Mouse (Mus musculus) heart, adult 9 months (tissue): Measurements from ENCODE around the gene Olfr1333.

Experiments
- DNase-seq, 2 experiments: peaks; one replicate each; pipeline ENCODE4 v3.0.0; 2022; ENCODE audit warnings: low spot score in 2 of 2

The Olfr1333 gene

GRCm38 (mm10) chr4:118836179-118836578 lies at the start of gene Olfr1333:
Gene Olfr1333, minus strand, starts transcription at chr4:118836279.
- no peak for DNase-seq

- DNase-seq = peak in 1 of 2 experiments; percentile 2
Measured at GRCm38 (mm10) chr4:118867566-118867965, 31.5 kb upstream of the Olfr1333 start.

GRCm38 (mm10) chr4:118864349-118864748 lies 28.3 kb upstream of the Olfr1333 start, which contains the start of gene Olfr1331:
Gene Olfr1331, plus strand, starts transcription at chr4:118864649.
- no peak for DNase-seq

DNA sequence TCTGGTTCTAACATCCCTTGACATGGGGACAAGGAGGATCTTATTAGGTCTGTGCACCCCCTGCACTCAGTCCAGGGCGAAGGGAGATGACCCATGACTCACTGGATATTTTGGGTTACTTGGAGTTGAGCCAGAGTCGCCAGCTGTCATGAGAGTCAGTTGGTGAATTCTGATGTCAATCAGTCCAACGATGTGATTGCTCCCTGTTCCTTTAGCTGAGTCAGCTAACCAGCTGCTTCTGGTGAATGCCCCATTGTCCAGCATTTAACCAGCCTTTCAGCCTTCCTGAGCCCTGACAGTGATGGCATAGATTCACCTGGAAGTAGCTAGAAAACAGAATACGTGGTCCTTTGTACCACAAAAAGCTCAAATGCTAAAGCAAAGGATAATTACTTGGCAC lies 26.6 kb upstream of the Olfr1333 start:
- peak in 1 of 2 experiments; percentile 13 for DNase-seq

DNA sequence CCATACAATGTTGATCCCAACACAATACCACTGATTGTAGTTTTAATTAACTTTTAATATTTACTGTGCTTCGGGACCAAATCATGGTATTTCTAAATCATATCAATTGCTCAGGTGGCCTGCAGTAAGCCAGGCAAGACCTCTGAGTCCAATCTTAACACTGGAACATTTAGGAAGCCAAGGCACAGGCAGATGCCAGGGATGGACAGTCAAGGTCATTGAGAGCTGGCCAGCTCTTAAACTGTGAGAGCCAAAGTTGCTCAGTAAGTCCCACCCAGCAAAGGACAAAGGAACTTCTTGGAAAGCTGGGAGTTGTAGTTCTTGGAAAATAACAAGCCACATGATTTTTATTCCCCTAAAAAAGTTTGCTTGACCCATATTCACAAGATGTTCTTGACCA lies 25.7 kb upstream of the Olfr1333 start:
- peak in 1 of 2 experiments; percentile 11 for DNase-seq

DNA sequence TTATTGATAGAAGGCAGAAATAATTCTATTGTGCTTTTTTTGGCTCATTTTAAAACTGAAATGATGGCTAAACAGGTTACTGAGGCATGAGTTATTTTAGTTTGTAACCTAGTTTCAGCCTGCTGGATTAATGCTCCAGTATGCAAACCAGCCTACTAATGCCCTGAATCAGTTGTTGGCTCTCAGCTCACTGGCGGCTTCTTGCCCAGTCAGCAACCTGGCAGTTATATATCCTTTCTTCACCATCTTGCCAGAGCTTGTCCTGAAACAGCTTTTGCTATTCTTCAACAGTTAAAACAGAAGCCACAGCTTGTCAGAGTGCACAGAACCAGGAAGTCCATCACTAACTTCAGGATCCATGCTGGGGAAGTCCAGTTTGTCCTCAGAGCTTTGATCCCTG lies 17.2 kb downstream of the Olfr1333 start:
- DNase-seq = no peak

GRCm38 (mm10) chr4:118809844-118810243 lies 26.2 kb downstream of the Olfr1333 start, which contains the start of gene Olfr1335:
Gene Olfr1335, minus strand, starts transcription at chr4:118809944.
- no peak for DNase-seq

GRCm38 (mm10) chr4:118792796-118793195 lies 43.3 kb downstream of the Olfr1333 start:
- DNase-seq = peak in 1 of 2 experiments; percentile 10

DNA sequence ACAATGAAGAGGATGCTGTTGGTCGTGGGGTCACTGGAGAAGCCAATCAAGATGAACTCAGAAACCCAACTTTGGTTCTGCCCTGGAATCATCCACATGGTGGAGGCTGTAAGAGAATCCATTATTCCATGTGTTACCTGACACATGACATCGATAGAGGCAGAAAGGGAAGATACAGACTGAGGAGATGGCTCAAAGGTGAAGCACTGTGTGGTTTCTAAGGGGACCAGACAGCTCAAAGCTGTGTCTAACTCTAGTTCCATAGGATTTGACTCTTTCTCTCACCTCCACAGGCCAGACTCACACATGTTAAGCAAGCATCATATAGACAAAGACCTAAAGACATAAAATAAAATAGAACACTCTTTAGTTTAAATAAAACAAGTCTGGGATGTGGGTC lies 53.6 kb downstream of the Olfr1333 start, which contains the start of gene Olfr1337:
Gene Olfr1337, minus strand, starts transcription at position 101 of the 400 bp plus-strand sequence.
- no peak for DNase-seq
